Mouse (Mus musculus): ENCODE measurements around the gene Gm826. TPM values are rescaled to one million over a fixed set of nuclear protein-coding genes. Genes with fewer than 3 reads are reported as not detected.

Gm826 gene
- polyA plus RNA-seq, 1 experiment, result 0.32 TPM

DNA sequence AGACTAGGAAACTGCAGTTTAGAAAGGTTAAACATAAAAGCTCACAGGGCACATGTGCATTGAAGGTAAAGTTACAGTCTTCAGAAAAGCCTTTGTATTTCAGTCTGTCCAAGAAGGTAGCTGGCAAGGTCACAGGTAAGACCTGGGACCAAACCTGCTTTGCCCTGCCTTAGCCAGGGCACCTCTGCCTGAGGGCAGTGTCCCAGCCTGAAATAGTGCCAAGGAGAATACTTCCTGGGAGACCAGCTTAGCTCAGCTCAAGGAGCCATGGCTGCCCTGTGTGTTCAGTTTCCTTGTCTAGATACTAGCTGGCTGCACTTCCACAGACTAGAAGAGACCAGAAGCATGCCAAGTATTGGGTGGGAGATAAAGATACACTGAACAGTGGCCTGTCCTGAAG is 35.4 kb downstream of the Gm826 start:
- DNase-seq (ENCODE audit: extremely low spot score in 1 of 2, low spot score in 1 of 2), result no peak

GRCm38 (mm10) chr2:160288538-160289151 is 45.3 kb downstream of the Gm826 start:
- no peak for DNase-seq (ENCODE audit: extremely low spot score in 1 of 2, low spot score in 1 of 2)

DNA sequence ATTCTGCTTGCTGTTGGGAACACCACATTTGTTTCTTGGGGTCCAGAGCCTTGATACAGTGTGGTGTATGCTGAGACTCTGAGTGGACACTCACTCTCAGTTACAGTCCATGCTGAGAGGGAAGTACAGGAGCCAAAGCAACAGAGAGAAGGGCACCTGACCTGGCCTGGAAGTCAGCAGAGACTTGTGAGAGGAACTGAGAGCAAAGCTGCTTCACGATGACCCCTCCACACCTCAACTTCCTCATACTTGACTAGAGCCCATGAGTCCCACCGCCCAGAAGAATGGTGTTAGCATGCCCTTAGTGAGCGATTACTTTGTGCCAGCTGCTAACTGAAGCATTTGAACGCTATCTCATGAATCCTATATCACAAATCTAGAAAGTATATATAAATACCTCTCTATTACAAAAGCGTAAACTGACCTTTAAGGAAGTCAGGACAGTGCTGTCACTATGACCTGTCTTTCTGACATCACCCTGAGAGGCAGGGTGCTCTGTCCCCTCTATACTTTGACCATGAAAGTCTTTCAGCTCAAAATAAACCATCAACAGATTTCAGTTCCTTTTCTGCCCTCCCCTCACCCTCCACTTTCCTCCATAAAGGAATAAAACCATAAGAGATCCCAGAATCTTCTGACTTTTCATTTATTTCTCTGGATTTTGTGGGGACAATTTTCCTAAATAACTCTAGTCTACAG is 57.9 kb downstream of the Gm826 start:
- DNase-seq (ENCODE audit: extremely low spot score in 1 of 2, low spot score in 1 of 2), result no peak

- DNase-seq (ENCODE audit: extremely low spot score in 1 of 2, low spot score in 1 of 2), result no peak
These were observed 66.0 kb downstream of the Gm826 start for GRCm38 (mm10) chr2:160267828-160268453.

- DNase-seq (ENCODE audit: extremely low spot score in 1 of 2, low spot score in 1 of 2), result no peak
These were observed 70.1 kb downstream of the Gm826 start for GRCm38 (mm10) chr2:160263861-160264260.

GRCm38 (mm10) chr2:160261538-160261937 is 72.4 kb downstream of the Gm826 start:
- DNase-seq (ENCODE audit: extremely low spot score in 1 of 2, low spot score in 1 of 2), result peak; percentile 14 to 62

Other genes starting within 250 kb of the Gm826 start
- 7.2 and 8.8 TPM in 2 replicates for gene Mafb, start 32.9 kb upstream of the Gm826 start, polyA plus RNA-seq (2012; rRNA removed)